Mouse (Mus musculus) olfactory bulb, adult 2 months (tissue): ENCODE data around the gene Tmem74b. TPM values are rescaled to one million over a fixed set of nuclear protein-coding genes. Genes with fewer than 3 reads are reported as not detected.
A peak's percentile ranks its signal among the peaks of the same experiment; 100 is the strongest.

Source experiments
- H3K27ac ChIP-seq: fragments of 200-500 bp; 2 replicates; pipeline ENCODE4 v1.5.1; 2012; ENCODE audit warnings: low read depth, low read length; ENCODE audit not compliant: insufficient read depth
- H3K4me1 ChIP-seq: fragments of 200-500 bp; 2 replicates; pipeline ENCODE4 v1.6.1; 2012; ENCODE audit warnings: low read length; ENCODE audit not compliant: control insufficient read depth, insufficient read depth
- H3K4me3 ChIP-seq: fragments of 200-500 bp; 2 replicates; pipeline ENCODE4 v1.5.1; 2012; ENCODE audit warnings: mild to moderate bottlenecking, low read depth, low read length, moderate library complexity; ENCODE audit not compliant: insufficient read depth
- CTCF ChIP-seq: fragments of 200-500 bp; IDR thresholded peaks from 2 replicates; pipeline ENCODE4 v1.5.1; 2012; ENCODE audit warnings: low read depth, mild to moderate bottlenecking, low read length, moderate library complexity; ENCODE audit not compliant: insufficient read depth
- POLR2A ChIP-seq: fragments of 200-500 bp; IDR thresholded peaks from 2 replicates; pipeline ENCODE4 v1.6.1; 2012; ENCODE audit warnings: mild to moderate bottlenecking, low read depth, low read length, moderate library complexity; ENCODE audit not compliant: insufficient read depth
- WGBS: fragments of 180-500 bp; shearing (Covaris S2); methylation state at CpG from one replicate; pipeline ENCODE4 v1.1.7; 2018; 5-methylcytosine and 5-hydroxymethylcytosine counted together
- polyA plus RNA-seq: library from polyadenylated mRNA; stranded (reverse); fragments of >200 nt; gene quantifications from 2 replicates; pipeline ENCODE4 v1.2.4, GENCODE M21; 2012; ENCODE audit warnings: low replicate concordance; ENCODE audit not compliant: missing spikeins, insufficient read depth, insufficient read length

Tmem74b gene
- polyA plus RNA-seq, 1 experiment = not detected

DNA sequence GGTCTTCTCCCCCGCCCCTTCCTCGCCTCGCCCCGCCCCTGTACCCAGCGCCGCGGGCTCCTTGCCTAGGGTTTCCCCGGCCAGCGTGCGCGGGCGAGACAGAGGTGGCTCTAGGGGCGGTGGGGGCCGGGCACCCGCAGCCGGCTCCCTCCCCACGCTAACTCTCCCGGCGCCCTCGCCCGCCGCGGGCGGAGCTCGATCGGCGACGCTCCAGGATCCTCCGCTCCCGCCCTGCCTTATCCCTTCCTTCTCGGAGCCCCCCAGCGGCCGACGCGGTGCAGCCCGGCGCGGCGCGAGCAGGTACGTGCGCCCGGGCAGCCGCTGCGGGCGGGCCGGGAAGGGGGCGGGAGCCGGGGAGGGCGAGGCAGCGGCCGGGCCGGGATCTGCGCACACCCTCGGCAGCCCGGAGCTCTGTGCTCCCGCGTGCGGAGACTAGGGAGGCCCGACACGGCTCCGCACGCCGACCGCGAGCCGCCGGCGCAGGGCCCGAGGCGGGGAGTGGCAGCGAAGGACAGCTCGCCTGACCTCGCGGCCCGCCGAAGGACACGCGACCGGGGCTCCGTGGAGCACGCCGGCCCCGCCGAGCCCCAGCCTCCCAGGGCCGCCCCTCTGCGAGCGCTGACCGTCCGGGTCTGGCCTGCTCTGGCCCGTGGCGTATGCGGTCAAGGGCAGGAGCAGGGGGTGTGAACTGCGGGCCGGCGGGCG is 490 bp downstream of the Tmem74b start:
- Histone ChIP-seq H3K4me3 (peak overlapping the region; percentile 69), H3K4me1 (peaks cover 12% of the 10 kb centered on the region), H3K27ac (no peak overlapping the region)
- TF ChIP-seq CTCF (no peak), POLR2A (no peak)
- WGBS = 1% methylated on average over 91 of the region's 97 CpGs

DNA sequence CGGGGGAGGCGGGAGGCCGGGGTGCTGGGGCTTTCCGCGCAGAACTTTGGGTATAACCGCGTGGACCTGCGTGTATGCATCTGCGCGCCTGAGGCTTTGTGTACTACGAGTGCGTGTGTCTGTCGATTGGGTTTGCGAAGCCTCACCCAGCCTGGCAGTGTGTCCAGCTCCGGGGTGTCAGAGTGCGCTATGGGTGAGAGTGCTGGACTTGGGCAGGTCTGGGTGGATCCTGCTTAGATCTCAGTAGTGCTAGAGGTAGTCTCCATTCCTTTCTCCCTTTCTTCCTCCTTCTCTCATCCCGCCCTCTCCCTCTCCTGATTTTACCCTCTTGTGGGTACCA is 1.0 kb downstream of the Tmem74b start:
- under 1% methylated on average over 17 of the region's 17 CpGs for WGBS
- Histone ChIP-seq H3K4me3 (peak overlapping the region; percentile 69), H3K4me1 (peaks cover 12% of the 10 kb centered on the region), H3K27ac (no peak overlapping the region)
- TF ChIP-seq POLR2A (no peak), CTCF (no peak)

DNA sequence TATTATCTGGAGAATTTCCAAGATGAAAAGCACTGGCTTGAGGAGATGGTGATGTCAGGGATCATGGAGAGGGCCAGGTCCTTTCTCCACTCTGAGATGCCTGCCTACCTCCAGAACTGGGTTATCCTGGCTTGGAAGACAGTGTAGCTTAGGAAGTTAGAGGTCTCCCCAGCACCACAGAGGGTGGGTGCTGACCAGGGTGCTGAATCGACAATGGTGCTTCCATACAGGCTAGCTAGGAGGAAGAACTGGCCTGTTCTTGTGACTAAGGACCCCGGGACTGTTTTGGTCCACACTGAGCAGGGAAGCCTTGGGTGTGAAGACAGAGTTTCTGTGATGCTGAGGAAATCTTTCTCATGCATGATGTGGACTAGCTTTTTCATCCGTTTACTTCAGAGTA is 10.8 kb downstream of the Tmem74b start:
- H3K27ac ChIP-seq = no peak overlapping the region
- TF ChIP-seq CTCF (no peak), POLR2A (no peak)
- peaks cover 3% of the 10 kb centered on the region; the same call in 1 of the 2 replicates for H3K4me1 ChIP-seq
- WGBS = 46% methylated on average over 3 of the region's 3 CpGs
- H3K4me3 ChIP-seq = no peak overlapping the region

DNA sequence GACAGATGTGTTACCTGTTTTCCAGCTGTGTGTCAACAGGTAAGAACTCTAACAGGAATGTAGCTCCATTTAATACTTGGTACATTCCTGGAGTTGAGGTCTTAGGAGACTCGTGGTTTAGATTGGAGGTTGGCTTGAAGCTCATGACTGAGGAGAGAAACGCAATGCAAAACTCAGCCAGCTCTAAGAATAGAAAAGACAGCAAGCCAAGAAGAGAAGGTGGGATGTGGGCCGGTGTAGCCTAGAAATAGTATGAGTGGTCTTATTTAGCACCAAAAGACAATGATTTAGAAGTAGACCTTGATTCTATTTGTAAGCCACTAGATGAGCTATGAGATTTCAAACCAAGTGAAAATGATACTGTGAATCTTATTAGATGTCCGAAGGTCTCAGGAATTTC is 13.7 kb downstream of the Tmem74b start:
- WGBS = 64% methylated on average over 4 of the region's 4 CpGs
- Histone ChIP-seq H3K27ac (no peak overlapping the region), H3K4me1 (peaks cover 3% of the 10 kb centered on the region; the same call in 1 of the 2 replicates), H3K4me3 (no peak overlapping the region)
- TF ChIP-seq POLR2A = no peak
- no peak for TF ChIP-seq CTCF

DNA sequence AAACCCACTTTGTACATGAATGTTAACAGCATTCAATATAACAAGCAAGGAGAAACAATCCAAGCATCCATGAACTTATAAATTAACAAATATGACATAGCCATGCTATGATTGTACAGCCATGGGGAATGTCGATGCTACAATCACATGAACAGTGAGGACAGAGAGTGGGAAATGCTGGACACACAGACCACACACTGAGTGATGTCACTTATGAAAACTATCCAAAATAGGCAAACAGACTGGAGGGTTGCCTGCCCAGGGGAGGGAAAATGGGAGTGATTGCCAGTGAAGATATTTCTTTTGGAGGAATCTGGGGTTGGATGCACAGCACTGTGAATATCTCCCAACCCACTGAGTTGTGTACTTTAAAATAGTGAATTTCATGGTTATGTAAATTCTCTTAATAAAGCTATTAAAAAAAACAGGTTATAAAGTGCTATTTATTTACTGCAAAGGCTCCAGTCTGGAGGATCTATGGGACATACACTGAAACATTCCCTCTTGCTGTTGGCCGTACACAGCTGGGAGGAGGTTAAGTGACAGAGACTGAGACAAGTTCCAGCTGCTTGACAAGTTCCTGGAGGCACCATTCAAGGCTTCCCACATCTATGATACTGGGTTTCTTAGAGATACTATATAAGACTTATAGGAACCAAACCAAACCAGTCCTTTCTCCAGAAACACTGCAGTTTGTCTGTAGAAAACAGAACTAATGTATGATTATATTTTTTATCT is 14.7 kb downstream of the Tmem74b start:
- TF ChIP-seq CTCF = no peak
- no peak for TF ChIP-seq POLR2A
- Histone ChIP-seq H3K4me3 (no peak overlapping the region), H3K27ac (no peak overlapping the region), H3K4me1 (peaks cover 3% of the 10 kb centered on the region; the same call in 1 of the 2 replicates)
- WGBS = 89% methylated on average over 2 of the region's 2 CpGs

DNA sequence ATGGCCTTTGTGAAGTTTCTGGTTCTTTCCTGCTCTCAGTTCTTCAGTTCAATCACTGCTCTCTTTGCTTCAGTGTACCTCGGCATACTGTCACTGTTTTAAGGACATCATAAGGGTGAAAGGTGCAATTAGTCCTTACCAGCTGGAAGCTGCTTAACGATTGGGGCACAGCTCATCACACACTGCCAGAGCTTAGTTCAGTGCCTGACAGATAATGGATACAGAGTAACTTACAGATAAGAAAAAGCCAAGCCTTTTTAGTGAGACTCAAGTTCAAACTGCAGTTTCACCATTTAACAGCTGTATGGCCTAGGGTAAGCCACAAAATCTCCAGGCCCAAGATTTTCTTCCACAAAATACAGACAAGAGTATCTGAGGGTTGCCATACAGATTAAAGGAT is 22.3 kb downstream of the Tmem74b start:
- TF ChIP-seq POLR2A = no peak
- TF ChIP-seq CTCF = no peak
- 43% methylated on average over 2 of the region's 2 CpGs for WGBS
- Histone ChIP-seq H3K4me3 (no peak overlapping the region), H3K27ac (no peak overlapping the region), H3K4me1 (no peaks in the 10 kb centered on the region)

DNA sequence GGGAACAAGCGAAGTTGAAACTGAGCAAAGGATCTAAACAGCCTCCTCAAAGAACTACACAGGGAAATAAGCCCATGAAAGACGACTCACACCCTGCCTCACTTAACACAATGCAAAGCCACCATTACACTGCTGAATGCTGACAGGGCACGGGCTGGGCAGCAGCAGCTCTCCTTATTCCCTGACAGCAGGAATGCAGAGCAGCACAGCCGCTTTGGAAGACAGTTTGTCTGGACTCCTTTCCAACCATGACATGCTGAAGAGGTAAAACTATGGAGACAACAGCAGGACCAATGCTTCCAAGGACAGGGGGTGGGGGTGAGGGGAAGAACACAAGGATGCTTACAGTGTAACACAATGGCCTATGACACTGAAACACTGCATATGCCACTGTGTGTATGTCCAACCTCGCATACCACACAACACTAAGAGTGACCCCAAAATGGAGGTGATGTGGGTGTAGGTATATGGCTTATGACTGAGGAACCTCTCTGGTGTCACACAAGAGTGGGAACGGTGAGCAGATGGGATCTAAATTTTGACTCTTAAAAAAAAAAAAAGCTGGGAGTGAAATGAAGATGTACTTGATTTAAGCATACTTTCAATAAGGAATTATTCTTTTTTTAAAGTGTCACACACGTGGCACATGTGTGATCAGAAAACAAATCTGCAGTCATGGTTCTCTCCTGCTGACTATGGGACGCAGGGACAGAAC is 31.5 kb downstream of the Tmem74b start:
- no peaks in the 10 kb centered on the region for H3K4me1 ChIP-seq
- 79% methylated on average over 8 of the region's 8 CpGs for WGBS
- H3K4me3 ChIP-seq = no peak overlapping the region
- no peak for TF ChIP-seq CTCF
- no peak overlapping the region for H3K27ac ChIP-seq

DNA sequence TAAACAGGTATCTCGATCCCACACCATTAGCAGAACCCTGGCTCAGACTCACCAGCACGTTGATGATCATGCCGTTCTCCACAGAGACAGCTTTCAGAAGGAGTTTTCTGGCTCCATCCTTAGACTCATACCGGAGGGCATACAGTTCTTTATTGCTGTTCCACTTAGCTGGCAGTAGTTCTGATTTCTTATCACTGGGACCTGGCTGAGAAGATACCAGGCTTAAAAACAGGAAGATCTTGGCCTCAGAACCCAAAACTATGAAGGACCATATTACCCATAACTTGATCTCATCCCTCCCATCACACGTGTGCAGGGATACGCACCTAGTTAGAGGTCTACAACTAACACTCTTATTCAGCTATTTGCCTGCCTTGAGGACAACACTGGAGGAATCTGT is 33.6 kb downstream of the Tmem74b start:
- WGBS = 92% methylated on average over 6 of the region's 6 CpGs
- no peak for TF ChIP-seq POLR2A
- no peak for TF ChIP-seq CTCF
- Histone ChIP-seq H3K4me3 (no peak overlapping the region), H3K27ac (no peak overlapping the region), H3K4me1 (peaks cover 6% of the 10 kb centered on the region)

DNA sequence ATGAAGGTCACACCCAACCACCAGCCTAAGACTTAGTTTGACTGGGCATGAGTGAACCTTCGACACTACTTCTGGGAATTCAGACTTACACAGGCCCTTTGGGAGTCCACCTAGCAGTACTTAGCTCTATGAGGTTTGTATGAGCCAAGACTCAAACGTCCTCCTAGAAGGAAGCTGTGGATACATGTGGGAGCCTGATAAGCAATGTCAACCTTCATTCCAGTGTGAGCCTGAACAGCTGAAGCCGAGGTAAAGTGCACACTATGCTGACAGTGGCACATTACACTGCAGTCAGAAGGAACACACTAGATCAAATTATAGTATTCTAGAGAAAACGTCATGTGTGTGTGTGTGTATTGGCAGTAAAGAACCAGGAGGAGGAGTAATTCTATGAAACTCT is 36.7 kb downstream of the Tmem74b start:
- H3K4me1 ChIP-seq = peaks cover 6% of the 10 kb centered on the region
- TF ChIP-seq CTCF (no peak), POLR2A (no peak)
- H3K4me3 ChIP-seq = no peak overlapping the region
- 78% methylated on average over 4 of the region's 4 CpGs for WGBS
- no peak overlapping the region for H3K27ac ChIP-seq
